Mouse (Mus musculus): Measurements from ENCODE around the gene Hexim1.
A peak's percentile ranks its signal among the peaks of the same experiment; 100 is the strongest.

Gene Hexim1

DNA sequence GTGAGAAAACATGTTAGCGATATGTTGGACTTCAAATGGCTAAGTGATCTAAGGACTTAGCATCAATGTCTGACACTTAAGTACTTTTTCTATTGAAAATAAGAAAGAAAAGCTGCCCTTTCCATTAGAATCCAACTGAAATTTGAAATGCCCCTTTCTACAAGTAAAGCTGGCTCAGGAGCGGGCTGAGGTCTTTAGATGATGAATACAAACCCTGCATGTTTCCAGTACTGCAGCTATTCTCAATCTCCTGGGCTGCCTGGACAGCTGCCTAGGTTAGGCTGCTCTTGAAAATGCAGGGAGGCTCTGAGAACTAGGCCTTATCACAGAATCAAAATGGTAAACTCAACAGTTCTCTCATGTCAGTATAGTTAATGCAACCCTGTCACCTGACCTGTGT, 2.8 kb downstream of the Hexim1 start:
- DNase-seq (ENCODE audit: low spot score) = no peak

GRCm38 (mm10) chr11:103119609-103120008, 3.6 kb downstream of the Hexim1 start:
- no peak for DNase-seq (ENCODE audit: low spot score)

DNA sequence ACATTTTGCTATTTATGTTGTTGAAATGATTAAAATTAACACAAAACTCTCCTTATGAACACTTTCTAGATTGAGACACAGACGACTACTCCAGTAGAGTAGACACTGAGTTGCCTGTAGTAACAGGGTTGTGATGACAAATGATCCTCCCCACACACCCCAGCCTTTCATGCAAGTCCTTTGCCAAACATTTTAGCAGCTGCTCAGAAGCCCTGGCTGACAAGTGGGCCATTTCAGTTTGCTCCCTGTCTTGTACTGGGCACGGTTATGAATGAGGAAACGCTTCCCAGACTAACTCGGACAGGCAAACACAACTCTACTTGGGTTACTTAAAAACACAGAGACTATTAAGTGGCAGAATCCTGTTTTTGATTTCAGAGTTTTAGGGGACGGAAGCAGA, 4.3 kb downstream of the Hexim1 start:
- no peak for DNase-seq (ENCODE audit: low spot score)

DNA sequence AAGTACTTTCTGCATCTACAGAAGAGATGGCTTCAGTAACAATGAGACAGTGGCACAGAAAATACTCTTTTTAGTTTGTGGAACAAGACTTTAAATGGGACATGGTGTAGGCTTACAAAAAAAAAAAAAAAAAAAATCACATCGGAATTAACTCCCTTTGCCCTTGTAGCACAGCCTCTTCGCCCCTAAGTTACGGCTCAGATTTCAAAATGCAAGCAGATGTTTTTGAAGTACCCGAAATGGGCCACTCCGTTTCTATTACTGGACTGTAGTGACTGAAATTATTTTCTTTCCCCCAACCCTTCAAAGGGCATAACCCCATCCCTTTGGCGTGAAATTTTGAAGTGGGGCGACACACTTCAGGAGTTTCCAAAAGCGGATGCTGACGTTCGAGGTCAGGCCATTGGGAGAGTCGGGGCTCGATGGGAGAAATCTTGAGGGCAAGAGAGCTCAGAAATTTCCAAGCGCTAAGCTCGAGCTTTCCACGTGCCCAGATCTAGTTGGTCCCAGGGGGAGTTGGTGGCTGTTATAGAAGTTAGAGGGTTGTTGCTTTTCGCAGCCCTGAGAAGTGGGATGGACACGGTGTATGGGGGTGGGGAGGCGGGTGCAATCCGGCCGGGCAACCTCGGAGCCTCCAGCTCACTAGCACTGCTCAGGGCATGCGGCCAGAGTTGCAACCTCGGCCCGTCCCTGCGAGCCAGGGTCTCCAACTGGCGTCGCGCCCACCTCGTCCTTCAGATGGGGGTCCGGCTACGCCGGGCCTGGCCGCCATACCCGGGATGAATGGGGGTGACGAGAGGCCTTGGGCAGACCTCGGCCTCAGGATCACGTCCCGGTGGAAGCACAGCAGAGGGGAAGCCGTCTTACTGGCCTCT, 15.9 kb downstream of the Hexim1 start, which contains the start of gene Hexim2:
TSS of gene Hexim2 (plus strand) at position 729 of the 875 bp plus-strand sequence.
- DNase-seq (ENCODE audit: low spot score) = peak; percentile 39

DNA sequence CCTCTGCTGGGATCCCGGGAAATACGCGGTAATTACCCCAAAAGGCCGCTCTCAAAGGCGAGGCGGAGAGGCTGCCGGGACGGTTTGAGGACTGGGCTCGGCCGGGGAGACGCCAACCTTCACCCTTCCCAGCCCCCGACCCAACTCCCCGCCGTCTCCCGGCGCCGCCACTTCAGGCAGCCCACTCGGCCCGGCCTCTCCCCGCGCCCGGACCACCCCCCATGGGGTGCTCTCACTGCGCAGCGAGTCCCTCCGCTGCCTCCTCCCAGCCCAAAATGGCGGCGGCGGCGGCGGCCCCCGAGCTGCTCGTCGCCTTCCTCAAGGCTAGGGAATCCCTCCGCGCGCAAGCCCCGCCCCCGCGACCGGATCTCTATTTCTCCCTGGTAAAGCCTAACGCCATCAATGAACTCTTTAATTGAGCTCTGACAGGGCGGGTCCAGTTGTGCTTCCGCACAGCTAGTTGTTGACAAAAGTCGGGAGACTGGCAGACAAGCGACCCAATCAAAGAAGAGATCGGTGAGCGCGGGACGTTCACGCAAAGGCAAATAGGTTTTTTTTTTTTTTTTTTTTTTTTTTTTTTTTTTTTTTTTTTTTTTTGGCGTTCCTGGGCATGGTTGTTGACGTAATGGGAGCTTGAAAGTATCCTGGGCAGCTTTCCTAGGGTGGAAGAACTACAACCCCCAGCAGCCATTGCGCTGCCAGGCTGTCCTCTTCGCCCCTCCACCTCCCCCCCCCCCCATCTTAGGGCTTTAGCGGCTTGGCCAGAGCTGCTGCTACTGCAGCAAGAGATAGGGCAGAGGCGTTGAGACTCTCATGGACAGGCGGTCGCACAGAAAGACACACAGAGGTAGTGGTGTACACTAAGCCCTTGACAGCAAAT, 16.8 kb downstream of the Hexim1 start:
- peak; percentile 100 for DNase-seq (ENCODE audit: low spot score)

- no peak for DNase-seq (ENCODE audit: low spot score)
Measured at GRCm38 (mm10) chr11:103133456-103134185, 17.6 kb downstream of the Hexim1 start.

- DNase-seq (ENCODE audit: low spot score) = no peak
Measured at GRCm38 (mm10) chr11:103134221-103134620, 18.2 kb downstream of the Hexim1 start.

- DNase-seq (ENCODE audit: low spot score) = no peak
Measured at GRCm38 (mm10) chr11:103136039-103136577, 20.1 kb downstream of the Hexim1 start.

GRCm38 (mm10) chr11:103139951-103140762, 24.1 kb downstream of the Hexim1 start:
- DNase-seq (ENCODE audit: low spot score) = no peak

DNA sequence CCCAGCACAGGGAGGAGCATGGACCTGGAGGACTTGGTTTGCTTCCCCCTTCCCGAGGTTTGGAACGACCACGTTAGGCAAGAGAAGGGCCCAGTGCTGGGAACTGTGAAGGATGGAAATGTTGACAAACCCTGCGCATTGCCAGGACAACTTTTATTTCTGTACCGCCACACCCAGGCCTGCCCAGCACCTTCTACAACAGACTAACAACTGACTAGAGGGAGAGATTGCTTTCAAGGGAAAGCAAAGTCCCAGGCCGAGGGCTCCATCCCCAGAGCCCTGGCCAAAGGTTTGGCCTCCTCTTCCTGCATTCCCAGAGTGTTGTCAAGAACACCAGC, 24.7 kb downstream of the Hexim1 start:
- no peak for DNase-seq (ENCODE audit: low spot score)

GRCm38 (mm10) chr11:103141101-103141943, 25.3 kb downstream of the Hexim1 start:
- DNase-seq (ENCODE audit: low spot score) = no peak

DNA sequence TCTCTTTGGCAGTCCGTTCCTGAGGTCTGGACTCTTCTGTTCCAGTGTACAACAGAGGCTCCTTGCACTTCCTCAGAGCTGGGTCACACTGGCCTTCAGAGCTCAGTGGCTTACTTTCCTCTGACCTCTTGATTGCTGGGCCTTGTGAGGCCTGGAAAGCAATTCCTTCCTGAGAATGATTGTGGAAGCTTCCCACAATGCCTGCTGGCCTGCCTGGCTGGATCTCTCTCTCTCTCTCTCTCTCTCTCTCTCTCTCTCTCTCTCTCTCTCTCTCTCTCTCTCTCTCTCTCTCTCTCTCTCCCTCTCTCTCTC, 25.9 kb downstream of the Hexim1 start:
- no peak for DNase-seq (ENCODE audit: low spot score)

DNA sequence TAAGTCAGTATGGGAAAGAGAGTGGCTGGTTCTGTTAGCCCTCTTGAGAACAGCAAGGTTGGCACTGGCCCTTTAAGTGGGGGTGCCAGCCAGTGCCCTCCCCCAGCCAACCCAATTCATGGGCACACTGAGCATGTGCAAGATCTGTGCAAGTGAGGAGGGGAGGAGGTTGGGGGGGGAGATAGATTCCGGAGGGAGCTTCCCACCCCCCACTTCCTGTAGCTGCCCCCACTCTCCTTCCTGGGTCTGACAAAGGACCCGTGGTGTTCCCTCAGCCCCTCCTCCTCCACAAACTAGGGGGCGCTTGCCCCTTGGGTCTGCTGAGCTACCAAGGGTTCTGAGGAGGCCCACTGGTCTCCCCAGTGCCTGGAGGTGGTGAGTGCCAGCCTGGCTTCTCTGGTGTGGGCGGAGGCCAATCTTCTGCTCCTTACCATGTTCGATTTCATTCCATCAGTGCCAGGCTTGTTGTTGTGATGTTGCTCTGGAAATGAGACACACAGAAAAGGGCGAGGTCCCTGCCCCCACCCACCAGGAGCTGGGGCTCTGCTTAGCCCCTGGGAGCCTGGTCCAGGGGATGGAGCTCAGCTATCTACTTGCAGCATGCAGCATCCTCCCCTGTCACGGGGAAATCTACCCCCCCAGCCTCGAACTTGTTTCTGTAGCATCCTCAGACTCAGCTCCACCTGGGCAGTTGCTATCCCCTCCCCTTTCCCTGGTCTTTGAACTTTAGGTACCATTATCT, 26.6 kb downstream of the Hexim1 start:
- no peak for DNase-seq (ENCODE audit: low spot score)

- DNase-seq (ENCODE audit: low spot score) = no peak
Measured at GRCm38 (mm10) chr11:103144309-103145285, 28.6 kb downstream of the Hexim1 start.

DNA sequence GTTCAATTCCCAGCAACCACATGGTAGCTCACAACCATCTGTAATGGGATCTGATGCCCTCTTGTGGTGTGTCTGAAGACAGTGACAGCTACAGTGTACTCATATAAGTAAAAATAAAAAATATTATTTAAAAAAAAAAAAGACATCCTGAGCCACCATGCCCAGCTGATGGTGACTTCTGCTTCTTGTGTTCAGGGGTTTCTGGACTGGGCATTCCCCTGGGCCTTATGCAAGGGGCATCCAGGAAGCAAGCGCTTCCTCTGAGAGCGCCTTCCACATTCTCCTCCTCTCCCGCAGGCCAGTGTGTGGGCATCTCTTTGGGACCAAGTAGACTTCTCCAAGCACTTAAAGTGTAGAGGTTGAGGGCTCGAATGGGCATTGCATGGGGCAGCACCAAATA, 30.4 kb downstream of the Hexim1 start:
- no peak for DNase-seq (ENCODE audit: low spot score)

DNA sequence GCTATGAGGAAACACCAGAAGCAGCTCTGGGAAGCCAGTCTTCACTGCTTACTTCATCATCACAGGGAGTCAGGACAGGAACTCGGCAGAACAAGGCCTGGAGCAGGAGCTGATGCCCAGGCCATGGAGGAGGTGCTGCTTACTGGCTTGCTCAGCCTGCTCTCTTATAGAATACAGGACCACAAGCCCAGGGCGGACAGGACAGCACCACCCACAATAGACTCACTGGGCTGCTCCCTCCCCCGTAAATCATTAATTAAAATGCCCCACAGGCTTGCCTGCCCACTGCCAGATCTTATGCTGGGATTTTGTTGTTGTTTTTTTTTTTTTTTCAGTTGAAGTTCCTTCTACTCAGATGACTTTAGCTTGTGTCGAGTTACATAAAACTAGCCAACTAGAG, 31.7 kb downstream of the Hexim1 start:
- DNase-seq (ENCODE audit: low spot score) = no peak

DNA sequence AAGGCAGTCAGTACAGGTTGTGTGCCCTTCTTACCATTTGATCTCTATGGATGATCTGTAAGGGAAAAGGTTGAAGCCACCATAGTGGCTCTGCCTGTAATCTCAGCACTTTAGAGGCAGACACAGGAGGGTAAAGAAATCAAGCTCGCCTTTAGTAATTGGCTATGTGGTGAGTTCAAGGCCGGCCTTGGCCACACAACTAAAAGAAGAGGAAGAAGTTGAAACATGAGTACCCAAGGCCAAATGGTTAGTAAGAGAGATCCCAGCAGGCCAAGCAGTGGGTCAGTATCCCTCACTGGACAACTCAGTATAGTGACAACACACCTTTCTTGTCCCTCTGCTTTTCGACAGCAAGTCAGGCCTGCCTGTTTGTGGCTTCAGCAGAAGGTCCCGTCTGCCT, 33.7 kb downstream of the Hexim1 start:
- DNase-seq (ENCODE audit: low spot score) = no peak

Data from urinary bladder, postnatal 10 days (tissue).